Mouse (Mus musculus): ENCODE results near the gene Celf2. TPM values are rescaled to one million over a fixed set of nuclear protein-coding genes. Genes with fewer than 3 reads are reported as not detected.

Celf2 gene
- polyA plus RNA-seq, 1 experiment, result 40.8 TPM

- no peak for DNase-seq (ENCODE audit: low read depth in 1 of 2, low spot score in 2 of 2)
- Histone ChIP-seq H3K4me1 (ENCODE audit: control insufficient read depth, insufficient read depth, insufficient read length) (no peaks in the 10 kb centered on the region), H3K27ac (ENCODE audit: insufficient read depth, low read length) (no peak overlapping the region), H3K4me3 (ENCODE audit: extremely low read depth, insufficient read depth, insufficient read length) (no peak overlapping the region), H3K36me3 (ENCODE audit: control insufficient read depth, insufficient read depth, low read length) (no peaks in the 10 kb centered on the region), H3K27me3 (ENCODE audit: control insufficient read depth, insufficient read depth, low read length) (no peaks in the 10 kb centered on the region)
- 94% methylated on average over 8 of the region's 8 CpGs for WGBS
- TF ChIP-seq POLR2A (IDR thresholded peaks at IDR 0.05; ENCODE audit: low read depth, low read length) (no peak), CTCF (IDR thresholded peaks at IDR 0.05; ENCODE audit: extremely low read depth, insufficient read depth, insufficient read length, insufficient replicate concordance) (no peak)
Observed at GRCm38 (mm10) chr2:7171087-7171696, 338.2 kb downstream of the Celf2 start.

GRCm38 (mm10) chr2:7165786-7166185 is 343.6 kb downstream of the Celf2 start:
- no peak for TF ChIP-seq CTCF (IDR thresholded peaks at IDR 0.05; ENCODE audit: extremely low read depth, insufficient read depth, insufficient read length, insufficient replicate concordance)
- no peak for TF ChIP-seq POLR2A (IDR thresholded peaks at IDR 0.05; ENCODE audit: low read depth, low read length)
- H3K36me3 ChIP-seq (ENCODE audit: control insufficient read depth, insufficient read depth, low read length), result no peaks in the 10 kb centered on the region
- WGBS, result 81% methylated on average over 3 of the region's 3 CpGs

GRCm38 (mm10) chr2:7160108-7160507 is 349.3 kb downstream of the Celf2 start:
- H3K4me3 ChIP-seq (ENCODE audit: extremely low read depth, insufficient read depth, insufficient read length), result no peak overlapping the region
- H3K27me3 ChIP-seq (ENCODE audit: control insufficient read depth, insufficient read depth, low read length), result no peaks in the 10 kb centered on the region
- H3K4me1 ChIP-seq (ENCODE audit: control insufficient read depth, insufficient read depth, insufficient read length), result no peaks in the 10 kb centered on the region; the same call in 1 of the 2 replicates
- no peak for DNase-seq (ENCODE audit: low read depth in 1 of 2, low spot score in 2 of 2)
- H3K27ac ChIP-seq (ENCODE audit: insufficient read depth, low read length), result no peak overlapping the region
- TF ChIP-seq CTCF (IDR thresholded peaks at IDR 0.05; ENCODE audit: extremely low read depth, insufficient read depth, insufficient read length, insufficient replicate concordance) (no peak), POLR2A (IDR thresholded peaks at IDR 0.05; ENCODE audit: low read depth, low read length) (no peak)
- WGBS, result 75% methylated on average over 6 of the region's 6 CpGs
- no peaks in the 10 kb centered on the region for H3K36me3 ChIP-seq (ENCODE audit: control insufficient read depth, insufficient read depth, low read length)

More at GRCm38 (mm10) chr2:7165786-7166185, 343.6 kb downstream of the Celf2 start:
- Histone ChIP-seq H3K4me3 (ENCODE audit: extremely low read depth, insufficient read depth, insufficient read length) (no peak overlapping the region), H3K27ac (ENCODE audit: insufficient read depth, low read length) (no peak overlapping the region), H3K4me1 (ENCODE audit: control insufficient read depth, insufficient read depth, insufficient read length) (no peaks in the 10 kb centered on the region; the same call in 1 of the 2 replicates), H3K27me3 (ENCODE audit: control insufficient read depth, insufficient read depth, low read length) (no peaks in the 10 kb centered on the region)
- no peak for DNase-seq (ENCODE audit: low read depth in 1 of 2, low spot score in 2 of 2)

GRCm38 (mm10) chr2:7147303-7147702 is 362.1 kb downstream of the Celf2 start:
- no peak for DNase-seq (ENCODE audit: low read depth in 1 of 2, low spot score in 2 of 2)

GRCm38 (mm10) chr2:7145541-7146043 is 363.8 kb downstream of the Celf2 start:
- DNase-seq (ENCODE audit: low read depth in 1 of 2, low spot score in 2 of 2), result no peak
- Histone ChIP-seq H3K27me3 (ENCODE audit: control insufficient read depth, insufficient read depth, low read length) (no peaks in the 10 kb centered on the region), H3K4me1 (ENCODE audit: control insufficient read depth, insufficient read depth, insufficient read length) (no peaks in the 10 kb centered on the region), H3K27ac (ENCODE audit: insufficient read depth, low read length) (no peak overlapping the region), H3K36me3 (ENCODE audit: control insufficient read depth, insufficient read depth, low read length) (no peaks in the 10 kb centered on the region), H3K4me3 (ENCODE audit: extremely low read depth, insufficient read depth, insufficient read length) (no peak overlapping the region)
- TF ChIP-seq POLR2A (IDR thresholded peaks at IDR 0.05; ENCODE audit: low read depth, low read length) (no peak), CTCF (IDR thresholded peaks at IDR 0.05; ENCODE audit: extremely low read depth, insufficient read depth, insufficient read length, insufficient replicate concordance) (no peak)
- WGBS, result 83% methylated on average over 4 of the region's 4 CpGs

More at GRCm38 (mm10) chr2:7147303-7147702, 362.1 kb downstream of the Celf2 start:
- no peak for TF ChIP-seq CTCF (IDR thresholded peaks at IDR 0.05; ENCODE audit: extremely low read depth, insufficient read depth, insufficient read length, insufficient replicate concordance)
- TF ChIP-seq POLR2A (IDR thresholded peaks at IDR 0.05; ENCODE audit: low read depth, low read length), result no peak
- Histone ChIP-seq H3K27ac (ENCODE audit: insufficient read depth, low read length) (no peak overlapping the region), H3K4me1 (ENCODE audit: control insufficient read depth, insufficient read depth, insufficient read length) (no peaks in the 10 kb centered on the region), H3K4me3 (ENCODE audit: extremely low read depth, insufficient read depth, insufficient read length) (no peak overlapping the region), H3K27me3 (ENCODE audit: control insufficient read depth, insufficient read depth, low read length) (no peaks in the 10 kb centered on the region), H3K36me3 (ENCODE audit: control insufficient read depth, insufficient read depth, low read length) (no peaks in the 10 kb centered on the region)
- 83% methylated on average over 3 of the region's 3 CpGs for WGBS

- Histone ChIP-seq H3K27ac (ENCODE audit: insufficient read depth, low read length) (no peak overlapping the region), H3K27me3 (ENCODE audit: control insufficient read depth, insufficient read depth, low read length) (no peaks in the 10 kb centered on the region), H3K4me1 (ENCODE audit: control insufficient read depth, insufficient read depth, insufficient read length) (no peaks in the 10 kb centered on the region), H3K4me3 (ENCODE audit: extremely low read depth, insufficient read depth, insufficient read length) (no peak overlapping the region), H3K36me3 (ENCODE audit: control insufficient read depth, insufficient read depth, low read length) (no peaks in the 10 kb centered on the region)
- no peak for DNase-seq (ENCODE audit: low read depth in 1 of 2, low spot score in 2 of 2)
- no peak for TF ChIP-seq POLR2A (IDR thresholded peaks at IDR 0.05; ENCODE audit: low read depth, low read length)
- TF ChIP-seq CTCF (IDR thresholded peaks at IDR 0.05; ENCODE audit: extremely low read depth, insufficient read depth, insufficient read length, insufficient replicate concordance), result no peak
- 85% methylated on average over 1 of the region's 1 CpGs for WGBS
Observed at GRCm38 (mm10) chr2:7144871-7145270, 364.5 kb downstream of the Celf2 start.

GRCm38 (mm10) chr2:7123366-7123765 is 386.0 kb downstream of the Celf2 start:
- Histone ChIP-seq H3K4me3 (ENCODE audit: extremely low read depth, insufficient read depth, insufficient read length) (no peak overlapping the region), H3K27me3 (ENCODE audit: control insufficient read depth, insufficient read depth, low read length) (no peaks in the 10 kb centered on the region), H3K27ac (ENCODE audit: insufficient read depth, low read length) (no peak overlapping the region), H3K4me1 (ENCODE audit: control insufficient read depth, insufficient read depth, insufficient read length) (no peaks in the 10 kb centered on the region), H3K36me3 (ENCODE audit: control insufficient read depth, insufficient read depth, low read length) (no peaks in the 10 kb centered on the region)
- DNase-seq (ENCODE audit: low read depth in 1 of 2, low spot score in 2 of 2), result no peak
- WGBS, result 86% methylated on average over 2 of the region's 2 CpGs
- TF ChIP-seq CTCF (IDR thresholded peaks at IDR 0.05; ENCODE audit: extremely low read depth, insufficient read depth, insufficient read length, insufficient replicate concordance), result no peak
- no peak for TF ChIP-seq POLR2A (IDR thresholded peaks at IDR 0.05; ENCODE audit: low read depth, low read length)
